Mouse (Mus musculus) ZHBTc4 (cell line): Measurements from ENCODE around the gene Hectd4.

Experiments used
- DNase-seq: peaks from one replicate; pipeline ENCODE4 v3.0.0-alpha.2; 2011; ENCODE audit warnings: low read depth, low spot score

Hectd4 gene

GRCm38 (mm10) chr5:121392667-121393380 lies 172.8 kb downstream of the Hectd4 start:
- DNase-seq, result peak; percentile 76

GRCm38 (mm10) chr5:121393402-121393801 lies 173.4 kb downstream of the Hectd4 start:
- no peak for DNase-seq

- no peak for DNase-seq
Observed at GRCm38 (mm10) chr5:121395621-121396020, 175.6 kb downstream of the Hectd4 start.

GRCm38 (mm10) chr5:121397187-121398145 lies 177.4 kb downstream of the Hectd4 start, which contains the start of gene Naa25:
Gene Naa25 (plus strand): TSS chr5:121397936.
- DNase-seq, result peak; percentile 98

GRCm38 (mm10) chr5:121398146-121398964 lies 178.3 kb downstream of the Hectd4 start:
- DNase-seq, result peak; percentile 65

- DNase-seq, result no peak
Observed at GRCm38 (mm10) chr5:121398965-121399462, 179.0 kb downstream of the Hectd4 start.

GRCm38 (mm10) chr5:121399540-121399939 lies 179.5 kb downstream of the Hectd4 start:
- no peak for DNase-seq

GRCm38 (mm10) chr5:121400064-121400463 lies 180.0 kb downstream of the Hectd4 start:
- DNase-seq, result no peak

- DNase-seq, result no peak
Observed at GRCm38 (mm10) chr5:121400849-121401248, 180.8 kb downstream of the Hectd4 start.

GRCm38 (mm10) chr5:121407856-121408255 lies 187.8 kb downstream of the Hectd4 start:
- DNase-seq, result peak; percentile 30

GRCm38 (mm10) chr5:121410975-121411374 lies 191.0 kb downstream of the Hectd4 start:
- DNase-seq, result no peak
